Mouse (Mus musculus) CH12F3 (cell line): ENCODE results near the gene Cyb5b.

Experiments
- in situ Hi-C: fragments of 300-500 bp; cut with MboI; formaldehyde crosslinking; loops from 2 replicates; pipeline ENCODE4 v1.14.3; 2020; ENCODE audit warnings: low sequenced_read_pairs

Cyb5b gene

DNA sequence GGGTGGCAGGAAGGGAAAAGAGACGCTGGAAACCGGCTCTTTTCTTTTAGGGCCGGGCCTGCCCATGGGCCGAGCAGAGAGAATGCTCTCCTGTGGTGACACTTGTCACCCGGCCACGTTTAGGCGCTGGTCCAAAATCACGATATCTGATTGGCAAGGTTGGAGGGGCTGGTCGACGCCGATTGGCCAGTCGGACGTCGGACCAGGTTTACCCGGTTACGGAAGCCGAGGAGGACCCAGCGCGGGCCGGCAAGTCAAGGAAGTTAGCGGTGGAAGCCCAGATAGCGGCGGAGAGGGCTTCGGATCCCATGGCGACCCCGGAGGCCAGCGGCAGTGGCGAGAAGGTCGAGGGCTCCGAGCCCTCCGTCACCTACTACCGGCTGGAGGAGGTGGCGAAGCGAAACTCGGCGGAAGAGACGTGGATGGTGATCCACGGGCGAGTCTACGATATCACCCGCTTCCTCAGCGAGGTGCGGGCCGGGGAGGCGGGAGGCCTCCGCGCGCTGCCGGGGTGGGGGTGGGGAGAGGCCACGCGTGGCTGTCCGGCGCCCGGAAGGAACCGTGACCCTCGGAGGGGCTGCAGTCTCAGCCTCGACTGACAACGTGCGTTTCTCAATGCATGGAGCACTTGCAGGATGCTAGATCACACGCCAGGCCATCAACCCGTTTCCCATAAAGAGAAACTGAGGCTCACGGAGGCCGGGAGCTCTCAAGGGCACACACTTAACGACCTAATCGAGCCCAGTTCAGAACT lies at the start of gene Cyb5b:
TSS of gene Cyb5b (plus strand) at position 237 of the 754 bp plus-strand sequence.
- in situ Hi-C loops, result no loop called here

DNA sequence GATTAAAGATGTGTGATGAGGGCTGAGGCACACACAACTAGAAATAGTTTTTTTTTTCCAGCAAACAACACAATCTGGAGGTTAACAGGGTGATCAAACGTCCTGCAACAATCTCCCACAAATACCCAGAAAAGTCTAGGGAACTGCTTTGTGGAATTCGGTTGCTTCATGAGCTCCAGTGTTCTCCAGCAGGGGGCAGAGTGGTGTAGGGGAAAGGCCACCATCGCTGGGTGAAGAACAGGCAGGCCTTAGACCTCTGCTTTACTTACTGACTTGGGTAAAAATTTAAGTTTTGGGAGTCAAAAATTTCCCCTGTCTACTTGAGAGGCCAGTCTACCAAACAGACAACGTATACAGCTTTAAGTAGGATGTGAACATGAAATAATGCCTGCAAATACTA lies 45.9 kb upstream of the Cyb5b start:
- in situ Hi-C loops, result loop anchor here (25.0 kb wide), 1 partner anchor 458 kb away; no protein-coding TSS in a partner anchor

DNA sequence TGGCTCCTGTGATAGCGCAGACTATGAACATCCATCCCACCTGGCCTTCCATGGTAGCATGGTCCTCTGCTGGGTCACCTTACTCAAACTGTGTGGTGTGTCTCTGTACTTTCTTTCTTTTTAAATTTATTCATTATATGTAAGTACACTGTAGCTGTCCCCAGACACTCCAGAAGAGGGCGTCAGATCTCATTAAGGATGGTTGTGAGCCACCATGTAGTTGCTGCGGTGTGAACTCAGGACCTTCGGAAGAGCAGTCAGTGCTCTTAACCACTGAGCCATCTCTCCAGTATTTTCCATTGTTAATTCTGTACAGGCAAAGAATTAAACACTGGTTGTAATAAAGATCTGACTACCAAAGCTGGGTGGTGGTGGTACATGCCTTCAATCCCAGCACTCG lies 42.4 kb upstream of the Cyb5b start:
- in situ Hi-C loops, result loop anchor here (25.0 kb wide), 1 partner anchor 454 kb away; no protein-coding TSS in a partner anchor

DNA sequence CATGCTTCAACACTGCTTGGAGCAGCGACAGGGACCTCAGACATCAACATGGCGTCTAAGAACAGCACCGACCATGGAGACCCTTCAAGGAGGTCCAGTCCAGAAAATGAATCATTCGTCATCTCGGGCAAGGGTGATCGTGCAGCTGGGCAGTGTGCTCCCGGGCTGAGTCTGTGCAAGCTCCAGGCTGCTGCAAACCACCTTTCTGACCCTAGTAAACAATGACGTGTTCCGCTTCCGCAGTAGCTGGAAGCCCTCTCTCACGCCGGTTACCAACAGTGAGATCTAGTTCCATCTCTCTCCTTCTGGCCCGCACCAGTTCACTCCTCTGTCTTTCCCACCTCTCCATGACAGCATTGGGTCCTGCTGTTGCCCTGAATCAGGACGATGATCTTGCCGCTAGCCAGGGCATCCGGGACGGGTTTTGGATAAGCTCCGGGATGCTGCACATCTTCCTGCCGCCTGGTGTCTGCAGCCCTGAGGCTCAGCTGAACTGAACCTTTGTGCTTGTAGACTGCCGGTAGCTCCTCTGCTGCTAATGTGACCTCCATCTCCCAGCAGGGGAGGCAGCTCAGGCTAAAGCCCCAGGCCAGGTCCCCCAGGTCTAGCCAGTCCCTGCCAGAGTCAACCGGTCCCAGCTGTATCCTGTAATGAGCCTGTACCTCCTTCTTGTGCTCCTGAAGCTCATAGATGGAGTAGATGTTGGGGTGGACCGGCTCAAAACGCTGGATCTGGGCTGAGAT lies 41.3 kb upstream of the Cyb5b start:
- in situ Hi-C loops, result loop anchor here (25.0 kb wide), 1 partner anchor 453 kb away; no protein-coding TSS in a partner anchor

DNA sequence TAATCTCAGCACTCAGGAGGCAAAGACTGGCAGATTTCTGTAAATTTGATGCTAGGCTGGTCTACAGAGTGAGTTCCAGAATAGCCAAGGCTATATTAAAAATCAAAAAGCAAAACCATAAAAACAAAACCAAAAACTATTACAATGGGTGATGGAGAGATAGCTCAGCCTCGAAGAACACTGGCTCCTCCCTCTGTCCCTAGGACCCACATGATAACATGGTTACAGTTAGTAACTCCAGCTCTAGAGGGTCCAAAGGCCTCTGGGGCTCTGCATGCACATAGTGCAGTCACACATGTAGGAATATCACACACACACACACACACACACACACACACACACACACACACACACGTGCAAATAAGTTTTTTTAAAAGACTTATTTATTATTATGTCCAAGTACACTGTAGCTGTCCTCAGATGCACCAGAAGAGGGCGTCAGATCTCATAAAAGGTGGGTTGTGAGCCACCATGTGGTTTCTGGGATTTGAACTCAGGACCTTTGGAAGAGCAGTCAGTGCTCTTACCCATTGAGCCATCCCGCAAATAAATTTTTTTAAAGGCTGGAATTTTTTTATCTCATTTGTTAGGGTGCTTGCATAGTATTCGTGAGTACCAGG lies 40.5 kb upstream of the Cyb5b start:
- in situ Hi-C loops, result loop anchor here (25.0 kb wide), 1 partner anchor 452 kb away; no protein-coding TSS in a partner anchor

DNA sequence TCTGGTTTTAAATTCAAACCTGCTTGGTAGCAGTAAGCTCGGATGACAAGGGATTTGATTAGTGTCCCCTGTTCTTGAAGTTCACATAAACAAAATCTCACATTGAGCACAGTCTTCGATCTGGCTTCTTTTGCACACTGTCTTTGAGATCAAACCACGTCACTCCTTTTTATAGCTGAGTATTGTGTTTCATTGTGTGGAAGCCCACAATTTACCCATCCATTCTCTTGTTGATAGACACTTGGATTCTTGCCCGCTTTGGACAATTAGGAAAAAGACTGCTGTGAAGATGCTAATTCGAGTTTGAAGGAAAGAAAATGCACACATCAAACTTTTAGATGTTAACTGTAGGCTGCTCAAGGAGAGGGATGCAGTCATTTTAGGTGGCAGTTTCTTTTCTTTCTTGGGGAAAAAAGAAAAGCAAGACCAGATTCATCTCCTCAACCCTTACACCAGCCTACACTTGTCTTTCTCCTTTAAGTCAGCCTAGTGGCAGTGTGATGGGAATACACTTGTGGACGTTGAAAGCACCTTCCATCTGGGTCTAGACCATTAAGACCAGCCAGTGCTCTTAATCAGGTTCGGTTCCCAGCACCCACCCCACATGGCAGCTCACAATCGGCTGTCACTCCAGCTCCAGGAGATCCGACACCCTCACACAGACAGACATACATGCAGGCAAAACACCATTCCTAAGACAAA lies 39.7 kb upstream of the Cyb5b start:
- in situ Hi-C loops, result loop anchor here (25.0 kb wide), 1 partner anchor 452 kb away; no protein-coding TSS in a partner anchor

DNA sequence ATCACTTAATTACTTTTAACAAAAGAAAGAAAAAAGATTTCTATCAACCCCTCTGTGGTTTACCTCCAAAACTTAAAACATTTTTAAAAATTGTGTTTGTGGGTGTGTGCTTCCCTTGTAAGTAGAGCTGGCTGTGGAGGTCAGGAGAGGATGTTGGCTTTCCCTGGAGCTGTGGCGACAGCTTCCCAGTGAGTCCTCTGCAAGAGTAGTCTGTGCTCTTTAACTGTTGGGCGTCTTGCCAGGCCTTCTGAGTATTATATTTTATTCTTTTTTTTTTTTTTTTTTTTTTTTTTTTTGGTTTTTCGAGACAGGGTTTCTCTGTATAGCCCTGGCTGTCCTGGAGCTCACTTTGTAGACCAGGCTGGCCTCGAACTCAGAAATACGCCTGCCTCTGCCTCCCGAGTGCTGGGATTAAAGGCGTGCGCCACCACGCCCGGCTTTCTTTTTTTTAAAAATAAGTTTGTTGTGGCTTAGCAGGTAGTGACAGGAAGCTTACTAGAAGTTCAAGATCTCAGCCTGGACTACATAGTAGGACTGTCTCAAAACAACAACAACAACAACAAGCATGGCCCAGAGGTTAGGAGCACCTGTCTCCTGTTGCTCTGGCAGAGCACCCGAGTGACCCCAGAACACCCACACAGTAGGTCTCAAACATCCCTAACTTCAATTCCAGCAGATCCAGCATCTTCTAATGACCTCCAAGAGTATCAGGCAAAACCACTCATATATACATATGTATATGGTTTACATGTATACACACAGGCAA lies 38.9 kb upstream of the Cyb5b start:
- in situ Hi-C loops, result loop anchor here (25.0 kb wide), 1 partner anchor 451 kb away; no protein-coding TSS in a partner anchor

DNA sequence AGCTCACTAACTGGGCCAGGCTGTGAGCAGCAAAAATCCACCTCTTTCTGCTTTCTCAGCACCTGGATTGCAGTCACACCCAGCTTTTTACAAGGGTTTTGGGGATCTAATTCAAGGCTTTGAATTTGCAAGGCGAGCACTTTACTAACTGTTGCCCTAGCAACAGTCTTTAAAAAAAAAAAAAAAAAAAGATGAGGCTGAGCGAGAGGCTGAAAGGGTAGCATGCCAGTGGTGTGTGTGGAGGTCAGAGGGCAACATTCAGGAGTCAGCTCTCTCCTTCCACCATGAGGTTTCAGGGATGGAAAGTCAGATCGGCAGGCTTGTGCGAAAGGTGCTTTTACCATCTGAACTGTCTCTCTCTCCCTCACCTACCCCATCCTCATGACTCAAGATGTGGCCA lies 37.2 kb upstream of the Cyb5b start:
- in situ Hi-C loops, result loop anchor here (25.0 kb wide), 1 partner anchor 449 kb away; no protein-coding TSS in a partner anchor

DNA sequence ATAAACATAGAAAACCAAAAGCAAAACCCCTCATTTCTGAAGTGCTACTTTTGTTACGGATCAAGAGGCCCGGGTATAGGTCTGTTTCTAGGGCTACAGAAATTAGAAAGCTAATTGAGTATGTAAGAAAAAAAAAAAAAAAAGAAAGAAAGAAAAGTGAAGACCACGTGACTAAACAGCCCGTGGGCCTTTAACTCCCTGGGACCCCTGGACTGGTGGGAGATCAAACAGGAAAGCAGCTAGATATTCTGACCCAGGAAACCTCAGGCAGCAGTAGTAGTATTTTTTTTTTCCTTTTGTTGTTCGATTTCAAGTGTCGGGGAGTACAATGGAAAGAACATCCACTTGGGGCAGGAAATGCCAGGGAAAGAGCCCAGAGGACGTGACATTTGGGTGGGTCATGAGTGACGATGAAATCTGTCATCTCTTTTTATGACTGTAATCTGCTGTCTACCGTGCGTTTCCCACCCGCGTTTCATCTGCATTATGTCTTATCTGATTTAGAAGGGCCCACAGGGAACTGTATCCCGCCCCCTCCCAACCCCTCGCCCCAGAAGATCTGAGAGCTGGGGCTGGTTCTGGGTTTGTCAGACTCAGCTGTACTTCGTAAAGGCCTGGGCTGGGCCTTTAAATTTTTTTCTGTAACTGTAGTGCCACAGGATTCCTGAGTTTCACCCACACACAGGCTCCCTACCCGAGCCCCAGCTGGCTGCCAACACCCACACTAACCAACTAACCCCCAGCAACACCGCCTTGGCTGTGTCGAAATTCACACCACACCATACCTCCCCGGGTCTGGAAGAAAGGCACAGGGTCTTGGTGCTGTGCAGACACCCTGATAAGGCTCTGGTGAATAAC lies 36.1 kb upstream of the Cyb5b start:
- in situ Hi-C loops, result loop anchor here (25.0 kb wide), 1 partner anchor 448 kb away; no protein-coding TSS in a partner anchor

DNA sequence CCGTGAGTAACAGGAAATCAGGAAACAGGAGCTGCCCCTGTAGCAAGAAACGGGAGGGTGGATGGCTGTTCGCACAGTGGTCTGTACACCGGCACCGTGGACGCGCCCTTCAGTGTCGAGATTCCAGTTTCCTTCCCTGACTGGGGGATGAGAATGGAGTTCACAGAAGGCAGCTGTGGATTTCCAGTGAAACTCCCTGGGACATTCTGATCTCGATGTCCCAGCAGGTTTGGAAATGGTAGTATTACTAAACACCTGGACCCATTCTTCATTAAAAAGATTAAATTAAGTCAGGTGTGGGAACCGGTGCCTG lies 35.5 kb upstream of the Cyb5b start:
- in situ Hi-C loops, result loop anchor here (25.0 kb wide), 1 partner anchor 447 kb away; no protein-coding TSS in a partner anchor

DNA sequence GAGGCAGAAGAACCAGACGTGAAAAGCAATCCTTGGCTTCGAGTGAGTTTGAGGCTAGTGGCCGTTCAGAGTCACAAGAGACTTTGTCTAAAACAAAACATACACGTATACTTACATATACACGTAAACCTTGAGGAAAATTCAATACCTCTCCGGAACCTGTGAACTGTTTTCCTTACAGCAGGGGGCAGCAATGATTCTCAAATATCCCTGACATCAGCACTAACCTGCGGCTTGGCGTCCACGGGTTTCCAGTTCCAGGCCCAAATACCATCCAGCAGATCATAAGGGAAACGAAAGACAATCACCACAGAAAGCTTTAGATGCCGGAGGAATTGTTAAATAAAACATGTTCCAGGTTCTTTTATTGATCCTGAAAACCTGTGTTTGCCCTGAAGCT lies 34.4 kb upstream of the Cyb5b start:
- in situ Hi-C loops, result loop anchor here (25.0 kb wide), 1 partner anchor 446 kb away; no protein-coding TSS in a partner anchor

DNA sequence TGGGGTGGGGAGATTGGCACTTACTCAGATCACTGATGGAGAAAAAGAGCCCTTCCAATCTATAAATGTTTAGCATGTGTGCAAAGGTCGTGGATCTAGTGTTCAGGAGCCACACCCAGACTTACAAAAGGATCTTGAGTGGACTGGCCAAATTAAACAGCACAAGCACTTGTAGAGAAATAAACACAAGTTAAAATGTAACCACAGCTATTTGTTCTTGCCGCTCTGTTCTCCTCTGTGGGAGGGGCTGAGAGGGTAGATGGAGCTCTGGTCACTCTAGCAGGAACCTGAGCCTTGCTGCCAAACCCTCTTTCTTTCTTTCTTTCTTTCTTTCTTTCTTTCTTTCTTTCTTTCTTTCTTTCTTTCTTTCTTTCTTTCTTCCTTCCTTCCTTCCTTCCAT lies 33.4 kb upstream of the Cyb5b start:
- in situ Hi-C loops, result loop anchor here (25.0 kb wide), 1 partner anchor 445 kb away; no protein-coding TSS in a partner anchor

DNA sequence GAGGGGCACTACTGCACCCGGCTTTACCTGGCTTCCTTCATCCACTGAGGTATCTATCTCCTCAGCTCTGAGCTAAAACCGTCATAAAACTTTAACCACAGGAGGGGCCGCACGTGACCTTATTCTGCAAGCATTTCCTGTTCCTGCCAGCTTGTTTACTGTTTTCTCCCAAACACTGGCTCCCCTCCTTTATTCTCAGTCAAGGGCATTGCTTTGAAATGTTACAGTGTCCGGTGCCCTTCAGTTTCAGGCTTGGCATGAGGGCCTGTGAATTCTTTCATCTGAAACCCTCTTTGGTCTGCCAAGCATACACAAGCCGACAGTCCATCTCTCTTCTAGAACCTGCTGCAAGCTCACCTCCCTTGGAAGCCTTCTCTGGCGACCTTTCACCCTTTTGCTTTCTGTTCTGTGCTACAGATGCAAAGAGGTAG lies 31.6 kb upstream of the Cyb5b start:
- in situ Hi-C loops, result loop anchor here (25.0 kb wide), 1 partner anchor 443 kb away; no protein-coding TSS in a partner anchor

DNA sequence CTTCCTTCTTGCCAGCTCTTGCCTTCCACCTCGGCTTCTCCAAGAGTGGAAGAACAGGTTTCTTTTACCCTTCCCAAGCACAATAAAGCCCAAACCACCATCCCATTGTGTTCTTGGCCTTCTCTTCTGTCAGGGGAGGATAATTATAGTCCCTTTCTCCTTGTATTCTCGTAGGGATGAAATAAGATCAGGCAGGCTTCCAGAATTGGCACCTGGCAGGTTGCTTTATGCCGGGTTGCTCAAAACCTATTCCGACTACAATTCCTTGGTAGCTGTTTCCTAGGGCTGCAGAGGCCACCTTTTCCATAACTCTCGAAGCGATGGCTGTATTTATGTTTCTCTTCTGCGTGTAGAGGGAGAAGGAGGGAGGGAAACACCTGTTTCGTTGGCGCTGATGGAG lies 31.0 kb upstream of the Cyb5b start:
- in situ Hi-C loops, result loop anchor here (25.0 kb wide), 1 partner anchor 443 kb away; no protein-coding TSS in a partner anchor

DNA sequence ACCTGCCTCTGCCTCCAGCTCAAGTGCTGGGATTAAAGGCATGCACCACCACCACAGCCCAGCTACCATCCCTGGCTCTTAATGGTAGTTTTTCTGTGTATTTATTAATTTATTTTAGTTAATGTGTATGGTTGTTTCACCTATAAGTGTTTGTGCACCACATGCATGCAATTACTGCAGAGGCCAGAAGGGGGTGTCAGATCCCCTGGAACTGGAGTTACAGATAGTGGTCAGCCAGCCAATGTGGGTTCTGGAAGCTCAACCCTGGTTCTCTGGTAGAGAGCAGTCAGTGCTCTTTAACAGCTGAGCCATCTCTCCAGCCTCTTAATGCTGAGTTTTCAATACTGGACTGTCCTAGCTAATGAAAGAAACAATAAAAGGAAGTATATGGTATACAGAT lies 29.6 kb upstream of the Cyb5b start:
- in situ Hi-C loops, result loop anchor here (5.0 to 25.0 kb wide), 2 partner anchors 201 to 441 kb away; no protein-coding TSS in a partner anchor

DNA sequence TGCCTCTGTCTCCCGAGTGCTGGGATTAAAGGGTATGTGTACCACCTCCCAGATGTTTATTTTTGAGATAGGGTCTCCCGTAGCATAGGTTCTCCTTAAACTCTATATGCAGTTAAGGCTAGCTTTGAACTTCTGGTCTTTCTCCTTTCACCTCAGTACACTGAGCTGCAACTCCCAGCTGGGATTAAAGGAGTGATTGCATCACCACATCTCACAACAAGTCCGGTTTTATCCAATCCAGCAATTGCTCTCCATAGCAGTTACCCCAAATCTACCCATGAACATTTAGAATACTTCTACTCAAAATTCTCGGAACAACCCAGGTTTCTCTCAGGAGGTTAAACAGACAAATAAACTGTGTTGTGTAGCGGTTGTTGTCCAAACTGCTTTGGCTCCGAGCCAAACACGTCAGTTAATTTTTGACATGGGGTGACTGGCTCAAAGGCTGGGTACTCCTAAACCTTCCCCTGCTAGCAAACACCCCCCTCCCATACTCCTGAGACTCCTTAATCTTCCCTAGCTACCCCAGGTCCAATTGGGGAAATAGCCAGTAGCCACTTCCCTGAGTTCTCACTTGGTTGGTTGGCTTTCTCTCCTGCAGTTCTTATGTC lies 28.7 kb upstream of the Cyb5b start:
- in situ Hi-C loops, result loop anchor here (5.0 to 25.0 kb wide), 2 partner anchors 201 to 441 kb away; no protein-coding TSS in a partner anchor

DNA sequence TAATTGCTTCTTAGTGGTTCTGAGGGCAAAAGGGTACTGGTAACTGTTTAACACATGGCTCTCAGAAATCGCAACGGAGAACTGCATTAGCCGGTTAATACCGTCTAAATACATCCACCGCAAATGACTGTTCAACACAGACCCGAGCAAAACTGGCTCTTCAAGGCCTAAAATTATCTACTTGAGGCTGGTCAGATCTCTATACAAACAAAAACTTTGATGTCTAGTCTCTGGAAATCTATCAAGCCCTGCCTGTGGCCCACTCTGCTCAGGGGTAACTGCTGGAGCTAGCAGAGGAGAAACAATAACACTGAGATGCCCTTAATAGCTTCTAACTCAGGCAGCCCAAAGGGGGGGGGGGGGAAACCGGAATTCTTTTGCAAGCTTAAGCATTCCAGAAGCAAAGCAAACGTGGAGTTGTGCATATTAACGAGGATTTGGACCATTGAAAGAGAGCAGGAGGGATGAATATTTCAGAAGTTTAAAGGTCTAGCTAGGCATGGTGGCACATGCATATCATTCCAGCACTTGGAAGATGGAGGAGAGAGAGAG lies 27.3 kb upstream of the Cyb5b start:
- in situ Hi-C loops, result loop anchor here (5.0 to 25.0 kb wide), 2 partner anchors 199 to 439 kb away; no protein-coding TSS in a partner anchor

DNA sequence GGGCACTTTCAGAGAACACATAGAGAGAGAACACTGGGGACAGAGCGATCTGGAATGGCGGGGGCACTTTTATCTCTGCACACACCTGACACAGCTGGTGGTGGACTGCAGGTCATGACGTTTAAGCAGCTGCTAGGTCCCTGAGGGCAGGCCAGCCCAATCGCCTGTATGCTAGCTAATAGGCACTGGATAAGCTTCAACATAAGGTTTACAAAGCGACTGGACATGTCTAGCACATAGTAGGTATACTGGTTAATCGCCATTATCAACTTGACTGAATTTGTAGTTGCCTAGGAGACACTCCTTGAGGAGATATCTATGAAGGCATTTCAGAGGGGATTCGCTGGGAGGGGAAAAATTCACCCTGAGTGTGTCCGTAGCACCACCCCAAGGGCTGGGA lies 26.1 kb upstream of the Cyb5b start:
- in situ Hi-C loops, result loop anchor here (5.0 to 25.0 kb wide), 2 partner anchors 198 to 438 kb away; no protein-coding TSS in a partner anchor
